Mouse (Mus musculus) lung, embryonic 14.5 days (tissue): Measurements from ENCODE around the gene Rapgef1. TPM values are rescaled to one million over a fixed set of nuclear protein-coding genes. Genes with fewer than 3 reads are reported as not detected.

ENCODE experiments used
- ATAC-seq: fragments of 200-750 bp; cut with Nextera tagmentation; 2 replicates; pipeline ENCODE4 v1.8.0; 2017; ENCODE audit warnings: mild to moderate bottlenecking, moderate TSS enrichment, moderate library complexity; ENCODE audit not compliant: insufficient read depth
- DNase-seq: peaks from one replicate; pipeline ENCODE4 v3.0.0-alpha.2; 2015
- H3K27ac ChIP-seq: fragments of 300-500 bp; sonication (generic); 2 replicates; pipeline ENCODE4 v1.5.1; 2014; ENCODE audit warnings: low read depth, mild to moderate bottlenecking, moderate library complexity
- H3K27me3 ChIP-seq: fragments of 300-500 bp; sonication (generic); 2 replicates; pipeline ENCODE4 v1.6.1; 2014; ENCODE audit warnings: low read length, control low read depth; ENCODE audit not compliant: insufficient read depth
- H3K36me3 ChIP-seq: fragments of 300-500 bp; sonication (generic); 2 replicates; pipeline ENCODE4 v1.6.1; 2014; ENCODE audit warnings: control low read depth; ENCODE audit not compliant: insufficient read depth
- H3K4me1 ChIP-seq: fragments of 300-500 bp; sonication (generic); 2 replicates; pipeline ENCODE4 v1.6.1; 2014; ENCODE audit warnings: antibody characterized with exemption, control low read depth; ENCODE audit not compliant: insufficient read depth
- H3K4me2 ChIP-seq: fragments of 300-500 bp; sonication (generic); 2 replicates; pipeline ENCODE4 v1.6.1; 2014; ENCODE audit warnings: mild to moderate bottlenecking
- H3K4me3 ChIP-seq: fragments of 300-500 bp; sonication (generic); 2 replicates; pipeline ENCODE4 v1.5.1; 2014; ENCODE audit warnings: low read depth, low read length
- H3K9ac ChIP-seq: fragments of 300-500 bp; sonication (generic); 2 replicates; pipeline ENCODE4 v1.6.1; 2014
- H3K9me3 ChIP-seq: fragments of 300-500 bp; sonication (generic); 2 replicates; pipeline ENCODE4 v1.6.1; 2016; ENCODE audit warnings: low read depth, low read length, control low read depth
- CTCF ChIP-seq: IDR thresholded peaks from 2 replicates; pipeline ENCODE4 v1.5.1; 2016; ENCODE audit warnings: antibody characterized with exemption, low read depth
- WGBS: fragments of 180-500 bp; shearing (Covaris S2); extraction: QIAGEN DNeasy Blood & Tissue Kit; methylation state at CpG from one replicate; pipeline ENCODE4 v1.1.7; 2014; 5-methylcytosine and 5-hydroxymethylcytosine counted together
- polyA plus RNA-seq: library from polyadenylated mRNA; unstranded; fragments of >200 nt; fragmentation: Nextera tagmentation; extraction: Ambion mirVana; gene quantifications from 2 replicates; pipeline ENCODE4 v1.2.1, GENCODE M21; 2014

The Rapgef1 gene
- polyA plus RNA-seq, 1 experiment from 2014 or later: 20.5 TPM

DNA sequence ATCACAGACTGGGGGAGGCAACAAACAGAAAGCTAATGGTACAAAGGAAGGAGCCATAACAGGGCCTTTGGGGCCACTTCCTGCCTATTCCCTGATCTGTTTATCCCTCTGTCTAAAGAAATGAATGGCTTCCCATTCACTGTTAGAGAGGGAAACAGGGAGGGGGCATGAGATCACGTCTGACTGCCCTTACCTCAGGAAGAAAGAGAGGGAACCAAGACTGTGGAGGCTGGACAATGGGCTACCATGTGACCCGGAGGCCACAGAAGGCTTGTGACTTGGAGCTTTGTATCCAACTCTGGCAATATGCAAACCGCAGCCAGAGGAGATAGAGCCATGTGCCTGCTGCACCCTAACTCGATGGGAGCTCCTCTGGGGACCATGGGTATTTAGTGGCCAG, 164.8 kb downstream of the Rapgef1 start:
- Histone ChIP-seq H3K4me2 (no peak overlapping the region), H3K9ac (no peak overlapping the region), H3K27ac (no peak overlapping the region), H3K9me3 (peaks cover 4% of the 10 kb centered on the region; the same call in 1 of the 2 replicates), H3K27me3 (no peaks in the 10 kb centered on the region), H3K36me3 (peaks cover 61% of the 10 kb centered on the region), H3K4me1 (no peaks in the 10 kb centered on the region; the same call in 1 of the 2 replicates), H3K4me3 (no peak overlapping the region)
- TF ChIP-seq CTCF: no peak
- ATAC-seq: no peak; the same call in 1 of the 2 replicates
- DNase-seq: peak; percentile 50
- 64% methylated on average over 4 of the region's 4 CpGs for WGBS

DNA sequence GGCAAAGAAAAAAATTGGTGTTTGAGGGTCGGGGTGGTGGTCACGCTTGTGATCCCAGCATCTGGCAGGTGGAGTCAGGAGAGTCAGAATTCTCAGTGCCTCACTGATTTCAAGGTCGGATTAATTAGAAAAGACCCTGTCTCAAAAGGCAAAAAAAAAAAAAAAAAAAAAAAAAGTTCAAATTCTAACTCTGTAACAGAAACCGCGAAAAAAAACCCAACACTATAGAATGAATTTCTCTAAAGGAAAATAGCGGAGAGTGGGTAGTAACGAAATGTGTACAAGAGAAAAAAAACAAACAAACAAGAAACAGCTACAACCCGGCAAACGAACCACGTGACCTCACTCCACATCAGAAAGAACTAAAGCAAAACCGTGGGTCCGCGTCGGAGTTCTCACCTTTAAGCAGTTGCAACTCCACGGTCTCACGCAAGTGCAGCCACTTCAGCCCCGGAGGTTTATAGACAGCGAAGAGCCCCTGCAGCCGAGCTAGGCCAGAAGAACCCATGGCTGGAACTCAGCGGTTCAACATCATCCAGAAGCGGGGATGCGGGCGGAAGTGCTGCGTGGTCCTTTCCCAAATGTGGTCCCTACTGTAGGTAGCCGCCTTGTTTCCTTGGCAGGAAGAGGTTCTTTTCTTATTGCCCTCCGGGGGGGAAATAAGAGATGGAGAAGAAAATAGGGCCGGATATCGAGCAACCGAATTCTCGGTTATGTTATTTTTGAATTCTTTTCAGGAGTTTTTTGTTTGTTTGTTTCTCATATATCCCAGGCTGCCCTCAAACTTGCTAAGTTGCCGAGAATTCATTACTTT, 167.8 kb downstream of the Rapgef1 start, which contains the start of gene Coq4:
TSS of gene Coq4 (plus strand) at position 390 of the 814 bp plus-strand sequence.
- Histone ChIP-seq H3K27ac (peak within 1 kb of the TSS; percentile 64; the same call in 1 of the 2 replicates), H3K4me1 (no peaks in the 10 kb centered on the region; the same call in 1 of the 2 replicates), H3K9me3 (no peaks in the 10 kb centered on the region), H3K4me2 (peak within 1 kb of the TSS; percentile 87), H3K9ac (peak within 1 kb of the TSS; percentile 74), H3K4me3 (peak within 1 kb of the TSS; percentile 79), H3K27me3 (no peaks in the 10 kb centered on the region), H3K36me3 (peaks cover 55% of the 10 kb centered on the region)
- ATAC-seq (peak; percentile 92), DNase-seq (peak; percentile 98)
- 2% methylated on average over 31 of the region's 31 CpGs for WGBS
- TF ChIP-seq CTCF: no peak

DNA sequence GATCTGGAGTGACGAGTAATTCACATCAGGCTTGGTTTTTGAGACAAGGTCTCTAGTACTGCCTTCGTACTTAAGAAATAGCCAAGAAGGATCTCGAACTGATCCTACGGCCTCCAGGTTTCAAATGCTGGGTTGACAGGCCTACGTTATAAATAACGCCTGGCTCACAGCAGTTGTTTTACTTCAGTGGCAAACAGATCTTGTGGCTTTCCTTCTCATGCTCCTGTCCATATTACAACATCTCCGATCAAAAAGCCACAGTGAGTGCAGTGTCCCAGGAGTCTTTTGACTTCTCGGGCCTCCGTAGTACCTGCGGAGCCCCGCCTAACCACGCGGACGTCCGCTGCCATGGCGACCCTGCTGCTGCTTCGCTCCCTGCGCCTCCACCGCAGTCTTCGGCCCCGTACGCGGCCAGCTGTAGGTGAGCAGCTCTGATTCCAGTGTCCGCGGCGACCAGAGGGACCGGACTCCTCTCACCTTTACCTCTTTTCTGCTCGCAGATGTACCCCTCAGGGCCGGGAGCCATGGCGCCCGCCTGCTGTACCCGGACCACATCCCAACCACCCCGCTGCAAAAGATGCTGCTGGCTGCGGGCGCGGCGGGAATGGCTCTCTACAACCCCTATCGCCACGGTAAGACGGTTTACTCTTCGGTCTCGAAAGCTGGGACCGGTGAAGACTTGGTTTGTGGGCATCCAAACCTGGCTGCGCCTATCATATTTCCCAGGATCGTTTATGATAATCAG, 168.6 kb downstream of the Rapgef1 start, which contains the start of gene Trub2:
TSS of gene Trub2 (minus strand) at position 566 of the 745 bp plus-strand sequence.
- DNase-seq (peak; percentile 88), ATAC-seq (peak; percentile 92)
- no peaks in the 10 kb centered on the region for H3K9me3 ChIP-seq
- WGBS: under 1% methylated on average over 45 of the region's 45 CpGs
- H3K4me3 ChIP-seq: peak within 1 kb of the TSS; percentile 79
- peak within 1 kb of the TSS; percentile 74 for H3K9ac ChIP-seq
- no peaks in the 10 kb centered on the region; the same call in 1 of the 2 replicates for H3K4me1 ChIP-seq
- no peak for TF ChIP-seq CTCF
- H3K4me2 ChIP-seq: peak within 1 kb of the TSS; percentile 87
- H3K27ac ChIP-seq: peak within 1 kb of the TSS; percentile 64; the same call in 1 of the 2 replicates
- H3K36me3 ChIP-seq: peaks cover 49% of the 10 kb centered on the region
- no peaks in the 10 kb centered on the region for H3K27me3 ChIP-seq

Other genes with a start within 250 kb of the Rapgef1 start
- gene Gm13420, start 132.0 kb downstream of the Rapgef1 start, polyA plus RNA-seq: 1.6 and 2.1 TPM in 2 replicates
- gene Gm13547, start 139.6 kb downstream of the Rapgef1 start, polyA plus RNA-seq: not detected in 2 replicates
- 34.1 and 37.5 TPM in 2 replicates for gene Coq4, start 167.8 kb downstream of the Rapgef1 start, polyA plus RNA-seq
- gene Trub2, start 168.8 kb downstream of the Rapgef1 start, polyA plus RNA-seq: 30.9 and 32.6 TPM in 2 replicates
- 11.7 and 12.0 TPM in 2 replicates for gene Slc27a4, start 182.9 kb downstream of the Rapgef1 start, polyA plus RNA-seq
- gene Urm1, start 200.4 kb downstream of the Rapgef1 start, polyA plus RNA-seq: 20.5 and 27.0 TPM in 2 replicates
- 11.0 and 12.0 TPM in 2 replicates for gene Cercam, start 249.4 kb downstream of the Rapgef1 start, polyA plus RNA-seq